Mouse (Mus musculus): ENCODE measurements around the gene Gm44596. TPM values are rescaled to one million over a fixed set of nuclear protein-coding genes. Genes with fewer than 3 reads are reported as not detected.

The Gm44596 gene
- polyA plus RNA-seq, 1 experiment from 2014 or later = not detected

- Histone ChIP-seq H3K36me3 (ENCODE audit: insufficient read depth) (no peaks in the 10 kb centered on the region), H3K9ac (peak overlapping the region; percentile 21), H3K4me3 (ENCODE audit: low read depth, low read length) (peak overlapping the region; percentile 22), H3K4me2 (peak overlapping the region; percentile 61), H3K4me1 (ENCODE audit: insufficient read depth) (no peaks in the 10 kb centered on the region), H3K27me3 (ENCODE audit: insufficient read depth, low read length) (no peaks in the 10 kb centered on the region), H3K9me3 (ENCODE audit: low read depth, low read length) (no peaks in the 10 kb centered on the region), H3K27ac (ENCODE audit: low read depth) (peak overlapping the region; percentile 3; the same call in 1 of the 2 replicates)
- 32% methylated on average over 21 of the region's 21 CpGs for WGBS
- ATAC-seq (ENCODE audit: insufficient read depth) (peak; percentile 91), DNase-seq (peak; percentile 75)
- TF ChIP-seq CTCF (IDR thresholded peaks at IDR 0.05; ENCODE audit: low read depth) = peak; percentile 12; the same call in 1 of the 2 replicates
Observed at GRCm38 (mm10) chr6:128399421-128400185, 24.3 kb downstream of the Gm44596 start.

GRCm38 (mm10) chr6:128404708-128405107, 29.4 kb downstream of the Gm44596 start:
- DNase-seq (peak; percentile 15), ATAC-seq (ENCODE audit: insufficient read depth) (no peak)
- Histone ChIP-seq H3K4me1 (ENCODE audit: insufficient read depth) (no peaks in the 10 kb centered on the region), H3K4me2 (no peak overlapping the region), H3K9ac (no peak overlapping the region), H3K9me3 (ENCODE audit: low read depth, low read length) (no peaks in the 10 kb centered on the region), H3K4me3 (ENCODE audit: low read depth, low read length) (no peak overlapping the region), H3K27me3 (ENCODE audit: insufficient read depth, low read length) (no peaks in the 10 kb centered on the region), H3K36me3 (ENCODE audit: insufficient read depth) (peaks cover 34% of the 10 kb centered on the region), H3K27ac (ENCODE audit: low read depth) (no peak overlapping the region)
- no peak for TF ChIP-seq CTCF (IDR thresholded peaks at IDR 0.05; ENCODE audit: low read depth)
- WGBS = 51% methylated on average over 5 of the region's 5 CpGs

GRCm38 (mm10) chr6:128408544-128409125, 33.3 kb downstream of the Gm44596 start:
- H3K9me3 ChIP-seq (ENCODE audit: low read depth, low read length) = no peaks in the 10 kb centered on the region
- peaks cover 68% of the 10 kb centered on the region for H3K36me3 ChIP-seq (ENCODE audit: insufficient read depth)
- no peaks in the 10 kb centered on the region for H3K27me3 ChIP-seq (ENCODE audit: insufficient read depth, low read length)
- H3K27ac ChIP-seq (ENCODE audit: low read depth) = no peak overlapping the region
- DNase-seq = no peak
- no peak for ATAC-seq (ENCODE audit: insufficient read depth)
- 85% methylated on average over 7 of the region's 7 CpGs for WGBS
- no peak for TF ChIP-seq CTCF (IDR thresholded peaks at IDR 0.05; ENCODE audit: low read depth)
- H3K4me2 ChIP-seq = no peak overlapping the region
- H3K9ac ChIP-seq = no peak overlapping the region
- no peaks in the 10 kb centered on the region for H3K4me1 ChIP-seq (ENCODE audit: insufficient read depth)
- no peak overlapping the region for H3K4me3 ChIP-seq (ENCODE audit: low read depth, low read length)

- no peak for ATAC-seq (ENCODE audit: insufficient read depth)
- no peaks in the 10 kb centered on the region for H3K27me3 ChIP-seq (ENCODE audit: insufficient read depth, low read length)
- TF ChIP-seq CTCF (IDR thresholded peaks at IDR 0.05; ENCODE audit: low read depth) = no peak
- no peak overlapping the region for H3K9ac ChIP-seq
- 90% methylated on average over 13 of the region's 13 CpGs for WGBS
- DNase-seq = no peak
- peaks cover 68% of the 10 kb centered on the region for H3K36me3 ChIP-seq (ENCODE audit: insufficient read depth)
- no peak overlapping the region for H3K27ac ChIP-seq (ENCODE audit: low read depth)
- no peak overlapping the region for H3K4me3 ChIP-seq (ENCODE audit: low read depth, low read length)
- no peaks in the 10 kb centered on the region for H3K4me1 ChIP-seq (ENCODE audit: insufficient read depth)
- no peaks in the 10 kb centered on the region for H3K9me3 ChIP-seq (ENCODE audit: low read depth, low read length)
- H3K4me2 ChIP-seq = no peak overlapping the region
Observed at GRCm38 (mm10) chr6:128410305-128410704, 35.0 kb downstream of the Gm44596 start.

GRCm38 (mm10) chr6:128411115-128411514, 35.8 kb downstream of the Gm44596 start:
- Histone ChIP-seq H3K36me3 (ENCODE audit: insufficient read depth) (peaks cover 69% of the 10 kb centered on the region), H3K4me1 (ENCODE audit: insufficient read depth) (no peaks in the 10 kb centered on the region), H3K4me2 (no peak overlapping the region), H3K4me3 (ENCODE audit: low read depth, low read length) (no peak overlapping the region), H3K9ac (no peak overlapping the region), H3K27ac (ENCODE audit: low read depth) (no peak overlapping the region), H3K9me3 (ENCODE audit: low read depth, low read length) (no peaks in the 10 kb centered on the region), H3K27me3 (ENCODE audit: insufficient read depth, low read length) (no peaks in the 10 kb centered on the region)
- DNase-seq (peak; percentile 88), ATAC-seq (ENCODE audit: insufficient read depth) (peak; percentile 65; the same call in 1 of the 2 replicates)
- 17% methylated on average over 3 of the region's 3 CpGs for WGBS
- TF ChIP-seq CTCF (IDR thresholded peaks at IDR 0.05; ENCODE audit: low read depth) = peak; percentile 94

- Histone ChIP-seq H3K36me3 (ENCODE audit: insufficient read depth) (peaks cover 27% of the 10 kb centered on the region), H3K9me3 (ENCODE audit: low read depth, low read length) (no peaks in the 10 kb centered on the region), H3K4me2 (no peak overlapping the region), H3K27me3 (ENCODE audit: insufficient read depth, low read length) (no peaks in the 10 kb centered on the region), H3K27ac (ENCODE audit: low read depth) (no peak overlapping the region), H3K4me3 (ENCODE audit: low read depth, low read length) (no peak overlapping the region), H3K4me1 (ENCODE audit: insufficient read depth) (no peaks in the 10 kb centered on the region), H3K9ac (no peak overlapping the region)
- DNase-seq (no peak), ATAC-seq (ENCODE audit: insufficient read depth) (no peak)
- WGBS = 74% methylated on average over 5 of the region's 5 CpGs
- TF ChIP-seq CTCF (IDR thresholded peaks at IDR 0.05; ENCODE audit: low read depth) = no peak
Observed at GRCm38 (mm10) chr6:128416169-128416568, 40.9 kb downstream of the Gm44596 start.

GRCm38 (mm10) chr6:128418076-128418475, 42.8 kb downstream of the Gm44596 start:
- no peaks in the 10 kb centered on the region for H3K4me1 ChIP-seq (ENCODE audit: insufficient read depth)
- no peak overlapping the region for H3K27ac ChIP-seq (ENCODE audit: low read depth)
- DNase-seq = no peak
- H3K4me2 ChIP-seq = no peak overlapping the region
- H3K4me3 ChIP-seq (ENCODE audit: low read depth, low read length) = no peak overlapping the region
- no peak overlapping the region for H3K9ac ChIP-seq
- no peaks in the 10 kb centered on the region for H3K9me3 ChIP-seq (ENCODE audit: low read depth, low read length)
- peaks cover 9% of the 10 kb centered on the region; the same call in 1 of the 2 replicates for H3K36me3 ChIP-seq (ENCODE audit: insufficient read depth)
- H3K27me3 ChIP-seq (ENCODE audit: insufficient read depth, low read length) = no peaks in the 10 kb centered on the region
- ATAC-seq (ENCODE audit: insufficient read depth) = no peak
- WGBS = 88% methylated on average over 1 of the region's 1 CpGs
- TF ChIP-seq CTCF (IDR thresholded peaks at IDR 0.05; ENCODE audit: low read depth) = no peak
